Mouse (Mus musculus) B cell, adult 62 days (primary cell): ENCODE measurements around the gene Defb26. TPM values are rescaled to one million over a fixed set of nuclear protein-coding genes. Genes with fewer than 3 reads are reported as not detected.

ENCODE experiments used
- total RNA-seq: library from RNA; stranded (reverse); gene quantifications from 4 replicates; pipeline ENCODE4 v1.2.4, GENCODE M21; 2023

The Defb26 gene
- total RNA-seq: not detected in 4 replicates

DNA sequence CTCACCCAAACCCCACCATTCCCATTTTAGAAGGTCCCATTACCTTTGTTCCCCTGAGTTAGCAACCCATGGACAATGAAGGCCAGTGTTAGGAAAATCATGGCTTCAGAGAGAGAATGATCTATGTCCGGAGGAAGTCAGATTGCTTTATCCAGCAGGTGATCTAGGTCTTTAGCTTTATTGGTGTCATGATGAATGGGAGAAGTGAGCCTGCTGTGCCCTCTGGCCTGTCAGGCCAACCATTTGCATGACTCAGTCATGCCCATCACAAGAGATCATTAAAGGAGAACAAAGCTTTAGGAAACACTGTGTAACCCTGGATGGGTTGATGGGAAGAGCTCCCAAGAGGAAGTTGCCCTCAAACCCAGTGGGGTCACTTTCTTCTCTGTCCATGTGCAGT lies at the start of gene Defb26:
TSS of gene Defb26 (minus strand) at position 101 of the 400 bp plus-strand sequence.

DNA sequence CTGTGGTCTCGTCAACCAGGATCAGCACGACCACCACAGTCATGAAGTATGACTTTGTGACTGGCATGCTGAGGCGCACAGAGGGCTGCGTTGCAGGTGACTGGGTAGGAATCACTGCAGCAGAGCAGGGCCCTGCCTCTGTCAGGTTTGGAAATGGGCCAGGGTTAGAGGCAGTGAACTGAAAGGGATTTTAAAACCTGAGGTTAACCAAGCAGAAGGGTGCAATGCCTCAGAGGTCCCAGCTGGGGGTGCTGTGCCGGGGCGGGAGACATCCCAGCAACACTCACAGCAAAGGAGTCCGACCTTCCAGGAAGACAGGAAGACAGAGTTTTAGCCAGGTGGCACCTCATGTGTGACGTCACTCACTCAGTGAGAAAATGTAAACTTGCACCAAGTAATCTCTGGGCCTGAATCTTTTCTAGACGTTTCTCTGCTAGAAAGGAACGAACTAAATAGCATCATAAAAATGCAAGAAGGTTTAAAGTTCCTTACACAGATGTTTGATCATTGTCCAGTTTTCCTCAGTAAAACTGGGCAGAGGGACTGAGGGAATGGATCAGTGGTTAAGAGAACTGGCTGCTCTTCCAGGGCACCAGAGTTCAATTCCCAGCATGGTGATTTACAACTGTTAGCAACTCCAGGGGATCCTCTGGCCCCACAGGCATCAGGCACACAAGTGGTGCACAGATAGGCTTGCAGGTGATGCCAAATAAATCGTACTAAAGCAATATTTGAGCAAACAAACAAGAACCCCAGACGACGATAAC lies 28.6 kb upstream of the Defb26 start, which contains the start of gene Defb29:
TSS of gene Defb29 (minus strand) at position 155 of the 767 bp plus-strand sequence.

GRCm38 (mm10) chr2:152517981-152518380 lies 6.5 kb upstream of the Defb26 start, which contains the start of gene Defb28:
Gene Defb28 (plus strand): TSS chr2:152518255.

DNA sequence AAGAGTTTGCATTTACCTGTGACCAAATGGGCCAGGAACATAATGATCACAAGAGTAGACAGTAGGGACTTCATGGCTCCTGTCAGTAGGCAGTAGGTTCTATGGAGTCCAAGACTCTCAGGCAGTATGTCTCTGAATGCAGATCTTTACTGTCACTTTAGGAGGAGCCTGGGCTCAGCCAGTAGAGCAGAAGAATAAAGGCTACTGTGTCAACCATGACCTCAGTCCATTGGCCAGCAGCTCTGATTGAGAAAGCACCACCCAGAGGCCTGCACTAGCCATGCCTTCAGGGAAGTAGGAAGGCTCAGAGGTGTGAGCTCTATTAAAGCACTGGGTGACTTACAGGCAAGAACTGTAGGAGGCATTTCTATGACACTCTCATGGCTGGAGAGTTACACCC lies 21.5 kb downstream of the Defb26 start, which contains the start of gene Defb22:
TSS of gene Defb22 (minus strand) at position 101 of the 400 bp plus-strand sequence.

DNA sequence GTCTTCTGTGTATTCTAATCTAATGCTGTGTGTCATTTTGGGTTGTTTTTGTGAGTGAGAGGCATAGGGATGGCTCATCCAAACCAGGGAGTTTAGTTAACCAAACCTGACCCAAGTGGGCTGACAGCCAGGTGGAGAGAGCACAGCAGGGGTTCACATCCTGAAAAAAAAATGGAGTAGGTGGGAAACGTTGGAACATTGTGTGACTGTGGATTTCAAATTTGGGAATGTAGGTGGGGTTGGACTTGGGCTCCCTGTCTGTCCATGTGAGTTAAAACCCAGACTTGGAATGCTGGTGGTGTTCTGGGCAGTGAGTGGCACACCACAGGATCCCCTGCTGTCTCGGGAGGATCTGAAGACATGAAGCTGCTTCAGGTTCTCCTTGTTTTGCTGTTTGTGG lies 34.7 kb downstream of the Defb26 start, which contains the start of gene Defb20:
TSS of gene Defb20 (plus strand) at position 301 of the 400 bp plus-strand sequence.

DNA sequence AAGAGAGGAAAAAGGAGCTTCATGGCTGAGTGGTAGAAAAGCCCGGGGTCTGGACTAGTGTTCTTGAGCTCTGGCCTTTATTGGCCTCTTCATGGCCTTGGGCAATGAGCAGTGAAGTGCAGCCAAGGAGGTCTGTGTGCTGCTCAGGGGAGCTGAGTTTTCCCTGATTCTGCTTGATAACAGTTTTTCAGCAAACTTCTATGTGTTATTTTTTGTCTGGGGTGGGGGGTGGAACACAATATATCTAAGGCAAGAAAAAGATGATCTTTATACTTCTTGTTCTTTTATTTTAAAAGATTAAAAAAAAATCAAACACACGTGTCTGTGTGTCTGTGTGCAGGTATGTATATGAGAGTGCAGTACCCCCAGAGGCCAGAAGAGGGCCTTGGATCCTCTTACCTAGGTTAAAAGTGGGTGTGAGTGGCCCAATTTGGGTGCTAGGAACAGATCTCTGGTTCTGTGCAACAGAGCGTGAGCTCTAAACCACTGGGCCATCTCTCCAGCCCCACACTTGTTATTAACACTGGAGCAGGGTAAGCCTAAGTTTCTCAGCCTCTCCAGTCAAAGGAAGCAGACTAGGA lies 46.8 kb downstream of the Defb26 start, which contains the start of gene Defb23:
TSS of gene Defb23 (minus strand) at position 51 of the 581 bp plus-strand sequence.

Other genes with a start within 250 kb of the Defb26 start
- 82.8 to 88.8 TPM (median 85.8 TPM) in 4 replicates for gene Tbc1d20, start 217.9 kb downstream of the Defb26 start, total RNA-seq
- gene Rbck1, start 179.0 kb downstream of the Defb26 start, total RNA-seq: 177 to 215 TPM (median 195 TPM) in 4 replicates
- 2.8 to 7.2 TPM (median 4.1 TPM) in 4 replicates for gene Trib3, start 167.7 kb downstream of the Defb26 start, total RNA-seq
- gene Nrsn2, start 135.1 kb downstream of the Defb26 start, total RNA-seq: not detected in 4 replicates
- gene Sox12, start 113.6 kb downstream of the Defb26 start, total RNA-seq: 1.8 to 3.3 TPM (median 2.6 TPM) in 4 replicates
- gene Zcchc3, start 96.7 kb downstream of the Defb26 start, total RNA-seq: 2.9 to 3.5 TPM (median 3.2 TPM) in 4 replicates
- gene 6820408C15Rik, start 96.1 kb downstream of the Defb26 start, total RNA-seq: 0.53 to 1.5 TPM in 2 of 4 replicates, not detected in the others
- gene Defb23, start 47.1 kb downstream of the Defb26 start, total RNA-seq: not detected in 4 replicates
- gene Defb20, start 34.6 kb downstream of the Defb26 start, total RNA-seq: not detected in 4 replicates
- gene Defb22, start 21.6 kb downstream of the Defb26 start, total RNA-seq: not detected in 4 replicates
- gene Defb28, start 6.6 kb upstream of the Defb26 start, total RNA-seq: not detected in 4 replicates
- gene Defb29, start 28.4 kb upstream of the Defb26 start, total RNA-seq: not detected in 4 replicates
- gene Gm17416, start 57.6 kb upstream of the Defb26 start, total RNA-seq: not detected in 4 replicates
- not detected in 4 replicates for gene Defb21, start 61.1 kb upstream of the Defb26 start, total RNA-seq
- gene Defb19, start 68.6 kb upstream of the Defb26 start, total RNA-seq: not detected in 4 replicates
- not detected in 4 replicates for gene Defb45, start 87.7 kb upstream of the Defb26 start, total RNA-seq
- gene Defb36, start 92.6 kb upstream of the Defb26 start, total RNA-seq: not detected in 4 replicates
- not detected in 4 replicates for gene Defb25, start 111.4 kb upstream of the Defb26 start, total RNA-seq
- gene Rem1, start 115.3 kb upstream of the Defb26 start, total RNA-seq: not detected in 4 replicates
- 91.4 to 102 TPM (median 99.1 TPM) in 4 replicates for gene H13, start 157.8 kb upstream of the Defb26 start, total RNA-seq
- gene Mcts2, start 175.3 kb upstream of the Defb26 start, total RNA-seq: 19.7 to 26.7 TPM (median 21.4 TPM) in 4 replicates
- 0.81 to 2.2 TPM in 2 of 4 replicates, not detected in the others for gene Id1, start 224.6 kb upstream of the Defb26 start, total RNA-seq
- gene Cox4i2, start 242.5 kb upstream of the Defb26 start, total RNA-seq: not detected in 4 replicates